Mouse (Mus musculus) spleen, adult 2 months (tissue): Measurements from ENCODE around the gene BC053393. TPM values are rescaled to one million over a fixed set of nuclear protein-coding genes. Genes with fewer than 3 reads are reported as not detected.
A peak's percentile ranks its signal among the peaks of the same experiment; 100 is the strongest.
"Not testable (repeated sequence)": the region's sequence is repeated elsewhere in the genome, so short reads cannot be mapped to it uniquely, and the experiment has no call there.

Experiments
- DNase-seq, 2 experiments: peaks; one replicate each; pipeline versions ENCODE4 v3.0.0 to v3.0.0-alpha.2; 2012 to 2021; ENCODE audit warnings: low spot score in 2 of 2, low read depth in 1 of 2
- H3K27ac ChIP-seq: fragments of 200-500 bp; 2 replicates; pipeline ENCODE4 v1.5.1; 2012; ENCODE audit warnings: low read length, inconsistent platforms; ENCODE audit not compliant: insufficient read depth
- H3K27me3 ChIP-seq: fragments of 200-500 bp; 2 replicates; pipeline ENCODE4 v1.6.1; 2012; ENCODE audit warnings: mild to moderate bottlenecking, moderate library complexity, low read length, inconsistent platforms; ENCODE audit not compliant: control insufficient read depth, insufficient read depth
- H3K36me3 ChIP-seq: fragments of 200-500 bp; 2 replicates; pipeline ENCODE4 v1.6.1; 2012; ENCODE audit warnings: mild to moderate bottlenecking, low read length, inconsistent platforms; ENCODE audit not compliant: control insufficient read depth, insufficient read depth
- H3K4me1 ChIP-seq: fragments of 200-500 bp; 2 replicates; pipeline ENCODE4 v1.6.1; 2011; ENCODE audit warnings: inconsistent platforms; ENCODE audit not compliant: control insufficient read depth, insufficient read depth, insufficient read length
- H3K4me3 ChIP-seq: fragments of 200-500 bp; 2 replicates; pipeline ENCODE4 v1.5.1; 2011; ENCODE audit warnings: mild to moderate bottlenecking, inconsistent platforms; ENCODE audit not compliant: insufficient read depth, insufficient read length; ENCODE audit errors: extremely low read depth
- CTCF ChIP-seq: fragments of 200-500 bp; IDR thresholded peaks from 2 replicates; pipeline ENCODE4 v1.5.1; 2011; ENCODE audit warnings: mild to moderate bottlenecking, inconsistent platforms; ENCODE audit not compliant: insufficient read depth, insufficient read length, insufficient replicate concordance; ENCODE audit errors: extremely low read depth
- POLR2A ChIP-seq: fragments of 200-500 bp; IDR thresholded peaks from 2 replicates; pipeline ENCODE4 v1.6.1; 2011; ENCODE audit warnings: low read depth, low read length, inconsistent platforms
- WGBS: fragments of 180-500 bp; shearing (Covaris S2); methylation state at CpG from one replicate; pipeline ENCODE4 v1.1.7; 2018; 5-methylcytosine and 5-hydroxymethylcytosine counted together
- polyA plus RNA-seq: library from polyadenylated mRNA; depleted of rRNA; stranded (reverse); fragments of >200 nt; gene quantifications from 2 replicates; pipeline ENCODE4 v1.2.3, GENCODE M21; 2012

Gene BC053393
- polyA plus RNA-seq, 1 experiment = not detected

GRCm38 (mm10) chr11:46582741-46583140, 11.4 kb downstream of the BC053393 start:
- TF ChIP-seq POLR2A = no peak
- no peak for TF ChIP-seq CTCF
- Histone ChIP-seq H3K36me3 (no peaks in the 10 kb centered on the region), H3K27ac (no peak overlapping the region), H3K27me3 (no peaks in the 10 kb centered on the region), H3K4me1 (no peaks in the 10 kb centered on the region), H3K4me3 (no peak overlapping the region)
- DNase-seq = no peak
- 91% methylated on average over 5 of the region's 5 CpGs for WGBS

GRCm38 (mm10) chr11:46592416-46592815, 21.1 kb downstream of the BC053393 start:
- no peak for DNase-seq
- Histone ChIP-seq H3K4me1 (no peaks in the 10 kb centered on the region), H3K27me3 (no peaks in the 10 kb centered on the region), H3K36me3 (no peaks in the 10 kb centered on the region), H3K4me3 (no peak overlapping the region), H3K27ac (no peak overlapping the region)
- 86% methylated on average over 2 of the region's 2 CpGs for WGBS
- no peak for TF ChIP-seq CTCF
- no peak for TF ChIP-seq POLR2A

GRCm38 (mm10) chr11:46619929-46620328, 48.6 kb downstream of the BC053393 start:
- no peaks in the 10 kb centered on the region for H3K4me1 ChIP-seq
- 100% methylated on average over 1 of the region's 1 CpGs for WGBS

GRCm38 (mm10) chr11:46620414-46621168, 49.3 kb downstream of the BC053393 start:
- WGBS = 56% methylated on average over 7 of the region's 7 CpGs
- Histone ChIP-seq H3K27me3 (no peaks in the 10 kb centered on the region), H3K4me3 (no peak overlapping the region), H3K27ac (no peak overlapping the region), H3K4me1 (no peaks in the 10 kb centered on the region), H3K36me3 (no peaks in the 10 kb centered on the region)
- no peak for DNase-seq
- TF ChIP-seq POLR2A (no peak), CTCF (no peak)

More at GRCm38 (mm10) chr11:46619929-46620328, 48.6 kb downstream of the BC053393 start:
- TF ChIP-seq POLR2A (no peak), CTCF (no peak)
- H3K27me3 ChIP-seq = no peaks in the 10 kb centered on the region
- no peak for DNase-seq
- no peak overlapping the region for H3K27ac ChIP-seq
- H3K4me3 ChIP-seq = no peak overlapping the region
- H3K36me3 ChIP-seq = no peaks in the 10 kb centered on the region

GRCm38 (mm10) chr11:46629211-46629795, 58.0 kb downstream of the BC053393 start, which contains the start of gene Dppa1:
Gene Dppa1 (minus strand): TSS chr11:46629261.
- DNase-seq = no peak
- H3K27me3 ChIP-seq = no peaks in the 10 kb centered on the region
- no peaks in the 10 kb centered on the region for H3K36me3 ChIP-seq
- no peaks in the 10 kb centered on the region for H3K4me1 ChIP-seq
- H3K27ac ChIP-seq = no peak within 1 kb of the TSS
- 84% methylated on average over 2 of the region's 2 CpGs for WGBS
- H3K4me3 ChIP-seq = no peak within 1 kb of the TSS
- TF ChIP-seq POLR2A = no peak
- no peak for TF ChIP-seq CTCF

DNA sequence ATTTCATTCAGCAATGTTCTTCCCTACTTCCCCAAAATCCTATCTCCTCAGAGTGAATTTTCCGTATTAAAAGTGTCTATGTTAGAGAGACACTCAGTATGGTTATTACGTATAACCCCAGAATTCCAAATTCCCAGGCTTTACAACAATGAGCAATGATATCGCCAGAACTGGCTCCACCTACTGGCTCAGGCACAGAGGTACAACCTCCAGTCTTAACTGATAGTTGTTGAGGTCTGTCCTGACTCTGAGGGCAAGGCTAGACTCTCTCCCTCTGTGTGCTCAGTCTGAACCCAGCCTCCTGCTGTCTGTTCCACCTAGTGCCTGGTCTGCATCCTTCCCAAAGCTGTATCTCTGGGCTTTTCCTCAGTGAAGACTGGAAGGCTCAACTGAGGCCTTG, 60.3 kb downstream of the BC053393 start:
- H3K4me3 ChIP-seq = no peak overlapping the region
- no peaks in the 10 kb centered on the region for H3K4me1 ChIP-seq
- TF ChIP-seq CTCF (peak; percentile 27; the same call in 1 of the 2 replicates), POLR2A (no peak)
- H3K27ac ChIP-seq = no peak overlapping the region
- no peaks in the 10 kb centered on the region for H3K27me3 ChIP-seq
- 36% methylated on average over 3 of the region's 3 CpGs for WGBS
- H3K36me3 ChIP-seq = no peaks in the 10 kb centered on the region
- peak in 1 of 2 experiments; percentile 5 for DNase-seq

GRCm38 (mm10) chr11:46635516-46635915, 64.2 kb downstream of the BC053393 start:
- not testable (repeated sequence) for H3K27me3 ChIP-seq, H3K4me1 ChIP-seq, H3K4me3 ChIP-seq, H3K36me3 ChIP-seq, H3K27ac ChIP-seq
- peak in 1 of 2 experiments; percentile 6 for DNase-seq
- 39% methylated on average over 4 of the region's 4 CpGs for WGBS
